Mouse (Mus musculus): Measurements from ENCODE around the gene Pkn1.

DNA sequence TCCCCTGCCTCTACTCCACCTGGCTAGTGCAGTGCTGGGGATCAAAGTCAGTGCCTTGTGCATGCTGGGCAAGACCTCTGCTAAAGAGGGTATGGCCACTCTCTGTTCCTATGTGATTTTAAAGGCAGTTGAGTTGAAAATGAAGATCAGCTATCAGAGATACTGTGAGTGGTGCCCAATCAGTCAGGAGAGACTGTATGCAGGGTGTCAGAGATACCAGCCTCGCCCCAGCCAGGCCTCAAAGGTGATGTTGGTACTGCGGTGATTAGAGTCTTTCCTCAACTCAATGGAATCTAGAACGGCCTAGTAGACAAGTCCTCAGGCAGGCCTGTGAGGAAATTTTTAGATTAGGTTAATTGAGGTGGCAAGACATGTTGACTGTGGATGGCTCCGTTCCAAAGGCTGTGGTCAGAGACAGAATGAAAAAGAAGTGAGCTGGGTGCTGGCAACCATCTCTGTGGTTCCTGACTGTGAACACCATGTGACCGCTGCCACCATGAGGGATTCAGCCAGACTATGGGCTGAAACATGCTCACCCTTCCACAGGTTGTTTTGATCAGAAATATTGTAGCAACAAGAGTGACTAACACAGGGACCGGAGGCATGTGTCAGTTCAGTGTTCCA lies 73.2 kb downstream of the Pkn1 start:
- TF ChIP-seq POLR2A (IDR thresholded peaks at IDR 0.05; ENCODE audit: insufficient read depth, low read depth, low read length) (no peak), CTCF (IDR thresholded peaks at IDR 0.05; ENCODE audit: insufficient read depth, low read depth, low read length) (no peak)
